Mouse (Mus musculus) MEL (cell line): ENCODE results near the gene Vwa8. TPM values are rescaled to one million over a fixed set of nuclear protein-coding genes. Genes with fewer than 3 reads are reported as not detected.

Experiments used
- DNase-seq: peaks from one replicate; pipeline ENCODE4 v3.0.0; 2011; ENCODE audit warnings: low read depth, low spot score
- H3K27ac ChIP-seq: 2 replicates; pipeline ENCODE4 v1.5.1; 2012; ENCODE audit warnings: low read depth, mild to moderate bottlenecking, control low read depth, low read length, moderate library complexity; ENCODE audit not compliant: control insufficient read depth
- H3K27me3 ChIP-seq, 2 experiments: fragments of 150-350 bp in 1 of 2; sonication (generic) in 1 of 2; 2 replicates each; pipeline ENCODE4 v1.6.1; 2012; ENCODE audit warnings: low read length in 2 of 2, mild to moderate bottlenecking in 2 of 2, improper control_type of control experiment in 1 of 2, moderate library complexity in 1 of 2; ENCODE audit not compliant: insufficient read depth in 2 of 2, control insufficient read depth in 1 of 2
- H3K36me3 ChIP-seq, 2 experiments: 2 replicates each; pipeline ENCODE4 v1.6.1; 2012 to 2014; ENCODE audit warnings: low read length in 2 of 2, improper control_type of control experiment in 1 of 2, inconsistent platforms in 1 of 2, mild to moderate bottlenecking in 1 of 2; ENCODE audit not compliant: insufficient read depth in 2 of 2, control insufficient read depth in 1 of 2
- H3K4me1 ChIP-seq, 2 experiments: fragments of 150-350 bp in 1 of 2; sonication (generic) in 1 of 2; 2 replicates each; pipeline ENCODE4 v1.6.1; 2012; ENCODE audit warnings: low read length in 2 of 2, improper control_type of control experiment in 1 of 2, mild to moderate bottlenecking in 1 of 2; ENCODE audit not compliant: insufficient read depth in 2 of 2, control insufficient read depth in 1 of 2
- H3K4me3 ChIP-seq, 2 experiments: fragments of 150-350 bp in 1 of 2; sonication (generic) in 1 of 2; 2 replicates each; pipeline ENCODE4 v1.5.1; 2012; ENCODE audit warnings: low read depth in 2 of 2, low read length in 2 of 2, mild to moderate bottlenecking in 2 of 2, moderate library complexity in 2 of 2, control low read depth in 1 of 2, improper control_type of control experiment in 1 of 2; ENCODE audit not compliant: control insufficient read depth in 1 of 2, insufficient read depth in 1 of 2
- H3K79me2 ChIP-seq: 2 replicates; pipeline ENCODE4 v1.6.1; 2012; ENCODE audit warnings: mild to moderate bottlenecking, low read length, moderate library complexity; ENCODE audit not compliant: control insufficient read depth, poor library complexity, insufficient read depth
- H3K9ac ChIP-seq: 2 replicates; pipeline ENCODE4 v1.6.1; 2012; ENCODE audit warnings: low read depth, mild to moderate bottlenecking, control low read depth, low read length, moderate library complexity; ENCODE audit not compliant: control insufficient read depth, poor library complexity, severe bottlenecking
- H3K9me3 ChIP-seq: fragments of 150-350 bp; sonication (generic); replicated peaks from 2 replicates; pipeline ENCODE4 v1.6.1; 2012; ENCODE audit warnings: mild to moderate bottlenecking, low read length, improper control_type of control experiment, moderate library complexity; ENCODE audit not compliant: insufficient read depth
- BHLHE40 ChIP-seq: IDR thresholded peaks from 2 replicates; pipeline ENCODE4 v1.6.1; 2012; ENCODE audit warnings: low read depth, mild to moderate bottlenecking, inconsistent platforms, low read length, improper control_type of control experiment, borderline replicate concordance
- CTCF ChIP-seq, 3 experiments: IDR thresholded peaks in 2 of 3; conservative IDR thresholded peaks in 1 of 3; 2 replicates each; pipeline ENCODE4 v1.5.1; 2011 to 2012; ENCODE audit warnings: low read length in 3 of 3, low read depth in 2 of 3, mild to moderate bottlenecking in 2 of 3, improper control_type of control experiment in 1 of 3, inconsistent platforms in 1 of 3, mixed read lengths in 1 of 3, moderate library complexity in 1 of 3; ENCODE audit not compliant: control insufficient read depth in 1 of 3, insufficient read depth in 1 of 3, poor library complexity in 1 of 3, severe bottlenecking in 1 of 3
- ELF1 ChIP-seq: IDR thresholded peaks from 2 replicates; pipeline ENCODE4 v1.6.1; 2014; ENCODE audit warnings: low read depth, mild to moderate bottlenecking, inconsistent platforms, low read length, improper control_type of control experiment, moderate library complexity
- GATA1 ChIP-seq: IDR thresholded peaks from 2 replicates; pipeline ENCODE4 v1.6.1; 2011; ENCODE audit warnings: low read depth, low read length, improper control_type of control experiment
- HCFC1 ChIP-seq: IDR thresholded peaks from 2 replicates; pipeline ENCODE4 v1.6.1; 2012; ENCODE audit warnings: low read depth, mild to moderate bottlenecking, inconsistent platforms, low read length, improper control_type of control experiment, moderate library complexity
- JUND ChIP-seq: IDR thresholded peaks from 2 replicates; pipeline ENCODE4 v1.6.1; 2011; ENCODE audit warnings: low read depth, mild to moderate bottlenecking, improper control_type of control experiment, low read length
- KAT2A ChIP-seq: conservative IDR thresholded peaks from 2 replicates; pipeline ENCODE4 v1.6.1; 2012; ENCODE audit warnings: low read depth, low read length, improper control_type of control experiment, inconsistent platforms
- MAFK ChIP-seq: IDR thresholded peaks from 2 replicates; pipeline ENCODE4 v1.6.1; 2011; ENCODE audit warnings: low read depth, mild to moderate bottlenecking, low read length, improper control_type of control experiment, borderline replicate concordance
- MXI1 ChIP-seq: IDR thresholded peaks from 2 replicates; pipeline ENCODE4 v1.6.1; 2011; ENCODE audit warnings: mild to moderate bottlenecking, low read depth, low read length, improper control_type of control experiment
- NRF1 ChIP-seq: IDR thresholded peaks from 2 replicates; pipeline ENCODE4 v1.6.1; 2014; ENCODE audit warnings: low read depth, mild to moderate bottlenecking, inconsistent platforms, low read length, improper control_type of control experiment, moderate library complexity; ENCODE audit not compliant: poor library complexity, insufficient read depth, severe bottlenecking
- POLR2AphosphoS5 ChIP-seq: IDR thresholded peaks from 2 replicates; pipeline ENCODE4 v1.6.1; 2012; ENCODE audit warnings: low read depth, borderline replicate concordance, mild to moderate bottlenecking, inconsistent platforms, low read length, moderate library complexity, mixed read lengths
- RAD21 ChIP-seq: IDR thresholded peaks from 2 replicates; pipeline ENCODE4 v1.6.1; 2011; ENCODE audit warnings: mild to moderate bottlenecking, low read depth, low read length, improper control_type of control experiment
- SMC3 ChIP-seq: IDR thresholded peaks from 2 replicates; pipeline ENCODE4 v1.6.1; 2011; ENCODE audit warnings: low read depth, low read length, improper control_type of control experiment
- TAL1 ChIP-seq: IDR thresholded peaks from 2 replicates; pipeline ENCODE4 v1.6.1; 2012; ENCODE audit warnings: mild to moderate bottlenecking, inconsistent platforms, low read length, moderate library complexity, mixed read lengths
- TCF12 ChIP-seq: IDR thresholded peaks from 2 replicates; pipeline ENCODE4 v1.6.1; 2014; ENCODE audit warnings: low read depth, mild to moderate bottlenecking, inconsistent platforms, low read length, improper control_type of control experiment, moderate library complexity
- UBTF ChIP-seq: IDR thresholded peaks from 2 replicates; pipeline ENCODE4 v1.6.1; 2012; ENCODE audit warnings: low read depth, mild to moderate bottlenecking, inconsistent platforms, low read length, improper control_type of control experiment, moderate library complexity, borderline replicate concordance; ENCODE audit not compliant: insufficient read depth
- USF1 ChIP-seq: IDR thresholded peaks from 2 replicates; pipeline ENCODE4 v1.6.1; 2014; ENCODE audit warnings: low read depth, mild to moderate bottlenecking, inconsistent platforms, low read length, improper control_type of control experiment, moderate library complexity
- ZMIZ1 ChIP-seq: IDR thresholded peaks from 2 replicates; pipeline ENCODE4 v1.6.1; 2012; ENCODE audit warnings: low read depth, mild to moderate bottlenecking, inconsistent platforms, low read length, improper control_type of control experiment, moderate library complexity
- ZNF384 ChIP-seq: IDR thresholded peaks from 2 replicates; pipeline ENCODE4 v1.6.1; 2012; ENCODE audit warnings: low read depth, mild to moderate bottlenecking, inconsistent platforms, low read length, improper control_type of control experiment
- polyA plus RNA-seq, 2 experiments: library from polyadenylated mRNA; stranded (reverse) in 1 of 2; unstranded in 1 of 2; fragments of >175 nt in 1 of 2; fragments of >200 nt in 1 of 2; gene quantifications; 2 replicates each; pipeline versions ENCODE4 v1.2.1 to v1.2.4; 2012; ENCODE audit warnings: low replicate concordance in 2 of 2, low read depth in 1 of 2; ENCODE audit not compliant: insufficient read length in 2 of 2, insufficient read depth in 1 of 2, missing spikeins in 1 of 2
- total RNA-seq: library from RNA; depleted of rRNA; stranded (reverse); fragments of 300-350 nt; gene quantifications from 2 replicates; pipeline ENCODE4 v1.2.3, GENCODE M21; 2012

Vwa8 gene
- total and polyA plus RNA-seq, 3 experiments, result 12.4 to 19.6 TPM; not detected in 1

DNA sequence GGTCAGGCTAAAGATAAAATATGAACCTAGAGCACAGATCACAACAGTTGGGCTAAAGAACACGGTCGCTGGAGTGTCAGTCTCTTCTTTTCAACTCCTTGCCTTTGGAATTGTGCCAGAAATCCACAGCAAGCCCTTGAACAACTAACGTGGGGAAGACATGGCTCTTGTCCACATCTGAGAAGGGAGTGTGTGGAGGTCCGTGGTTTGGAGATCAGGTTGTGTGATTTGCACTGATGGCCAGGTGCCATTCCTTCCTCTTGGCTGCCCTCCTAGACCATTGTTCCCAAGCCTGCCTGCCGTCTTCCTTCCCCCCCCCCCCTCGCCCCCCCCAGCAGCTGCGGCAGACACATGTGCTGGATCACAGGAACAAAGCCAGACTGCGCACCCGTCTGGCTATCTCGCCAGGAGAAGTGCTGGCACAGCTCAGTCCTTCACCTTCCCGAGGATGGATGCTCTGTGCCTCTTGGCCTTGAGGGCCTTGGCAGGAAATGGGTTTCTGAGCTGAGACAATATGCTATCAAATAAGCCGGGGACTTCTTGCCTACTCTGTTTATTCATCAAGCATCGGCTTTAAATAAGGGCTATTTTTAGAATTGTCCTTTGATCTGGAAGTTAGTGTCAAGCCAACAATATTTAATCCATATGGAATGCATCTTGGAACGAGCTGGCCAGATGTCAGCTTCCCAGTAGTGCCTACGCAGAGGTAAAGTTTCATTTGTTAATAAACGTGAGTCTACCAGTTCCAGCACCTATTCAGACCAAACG is 308.8 kb downstream of the Vwa8 start:
- Histone ChIP-seq H3K9ac (no peak overlapping the region), H3K4me3 (no peak overlapping the region), H3K79me2 (no peaks in the 10 kb centered on the region), H3K27me3 (no peaks in the 10 kb centered on the region), H3K4me1 (no peaks in the 10 kb centered on the region), H3K9me3 (no peaks in the 10 kb centered on the region), H3K36me3 (no peaks in the 10 kb centered on the region), H3K27ac (no peak overlapping the region)
- peak; percentile 5 for DNase-seq
- no peak for TF ChIP-seq MAFK
- TF ChIP-seq JUND, result no peak
- TF ChIP-seq RAD21, result no peak
- TF ChIP-seq UBTF, result no peak
- TF ChIP-seq MXI1, result no peak
- no peak for TF ChIP-seq ELF1
- no peak for TF ChIP-seq CTCF (IDR thresholded peaks at IDR 0.05 in 2 of 3, conservative IDR thresholded peaks at IDR 0.05 in 1 of 3; ENCODE audit: control insufficient read depth in 1 of 3, insufficient read depth in 1 of 3, low read depth in 2 of 3, low read length in 3 of 3, poor library complexity in 1 of 3, severe bottlenecking in 1 of 3)
- TF ChIP-seq BHLHE40, result no peak
- no peak for TF ChIP-seq HCFC1
- no peak for TF ChIP-seq KAT2A
- no peak for TF ChIP-seq NRF1
- TF ChIP-seq TAL1, result no peak

GRCm38 (mm10) chr14:79158219-79158521 is 309.3 kb downstream of the Vwa8 start:
- H3K36me3 ChIP-seq, result no peaks in the 10 kb centered on the region
- no peak overlapping the region for H3K9ac ChIP-seq
- no peak for TF ChIP-seq GATA1
- no peak for TF ChIP-seq ZMIZ1
- TF ChIP-seq ZNF384, result no peak
- no peak for TF ChIP-seq NRF1
- TF ChIP-seq MAFK, result no peak
- TF ChIP-seq SMC3, result no peak
- TF ChIP-seq UBTF, result no peak
- no peak for TF ChIP-seq TCF12
- no peak for TF ChIP-seq USF1
- TF ChIP-seq POLR2AphosphoS5, result no peak
- TF ChIP-seq, all 39 proteins: peak for 0
- Histone ChIP-seq H3K9me3 (no peaks in the 10 kb centered on the region), H3K27me3 (no peaks in the 10 kb centered on the region), H3K79me2 (no peaks in the 10 kb centered on the region), H3K4me1 (no peaks in the 10 kb centered on the region), H3K27ac (no peak overlapping the region), H3K4me3 (no peak overlapping the region)
- DNase-seq, result no peak
